Mouse (Mus musculus) heart, embryonic 14.5 days (tissue): ENCODE results near the gene Nudt3. TPM values are rescaled to one million over a fixed set of nuclear protein-coding genes. Genes with fewer than 3 reads are reported as not detected.

ENCODE experiments used
- ATAC-seq: fragments of 200-750 bp; cut with Nextera tagmentation; 2 replicates; pipeline ENCODE4 v1.8.0; 2017; ENCODE audit warnings: low read depth, moderate TSS enrichment; ENCODE audit not compliant: insufficient number of reproducible peaks, insufficient read depth, low FRiP score
- H3K27ac ChIP-seq, 2 experiments: fragments of 200-500 bp in 1 of 2; fragments of 300-500 bp in 1 of 2; sonication (generic) in 1 of 2; replicated peaks in 1 of 2; 2 replicates each; pipeline ENCODE4 v1.5.1; 2012 to 2014; ENCODE audit warnings: low read depth in 2 of 2, low read length in 2 of 2, control low read depth in 1 of 2, mild to moderate bottlenecking in 1 of 2, mixed read lengths in 1 of 2; ENCODE audit not compliant: control insufficient read depth in 1 of 2, insufficient read depth in 1 of 2
- H3K27me3 ChIP-seq: fragments of 300-500 bp; sonication (generic); 2 replicates; pipeline ENCODE4 v1.6.1; 2014; ENCODE audit warnings: mild to moderate bottlenecking, low read length, control low read depth; ENCODE audit not compliant: control insufficient read depth, insufficient read depth
- H3K36me3 ChIP-seq: fragments of 300-500 bp; sonication (generic); 2 replicates; pipeline ENCODE4 v1.6.1; 2014; ENCODE audit warnings: mild to moderate bottlenecking, control low read depth, low read length, mixed read lengths; ENCODE audit not compliant: control insufficient read depth, insufficient read depth
- H3K4me1 ChIP-seq, 2 experiments: fragments of 200-500 bp in 1 of 2; fragments of 300-500 bp in 1 of 2; sonication (generic) in 1 of 2; 2 replicates each; pipeline ENCODE4 v1.6.1; 2012 to 2014; ENCODE audit warnings: low read length in 2 of 2, control low read depth in 1 of 2, mixed read lengths in 1 of 2; ENCODE audit not compliant: control insufficient read depth in 2 of 2, insufficient read depth in 2 of 2
- H3K4me2 ChIP-seq: fragments of 300-500 bp; sonication (generic); 2 replicates; pipeline ENCODE4 v1.6.1; 2014; ENCODE audit warnings: mild to moderate bottlenecking, low read length
- H3K4me3 ChIP-seq, 2 experiments: fragments of 200-500 bp in 1 of 2; fragments of 300-500 bp in 1 of 2; sonication (generic) in 1 of 2; 2 replicates each; pipeline ENCODE4 v1.5.1; 2012 to 2014; ENCODE audit warnings: low read length in 2 of 2, mild to moderate bottlenecking in 2 of 2, control low read depth in 1 of 2, low read depth in 1 of 2, moderate library complexity in 1 of 2; ENCODE audit not compliant: control insufficient read depth in 1 of 2, insufficient read depth in 1 of 2
- H3K9ac ChIP-seq: fragments of 300-500 bp; sonication (generic); 2 replicates; pipeline ENCODE4 v1.6.1; 2014; ENCODE audit warnings: mild to moderate bottlenecking, low read length
- H3K9me3 ChIP-seq: fragments of 300-500 bp; sonication (generic); 2 replicates; pipeline ENCODE4 v1.6.1; 2016; ENCODE audit warnings: low read length, control low read depth; ENCODE audit not compliant: control insufficient read depth
- WGBS: fragments of 180-500 bp; shearing (Covaris S2); extraction: QIAGEN DNeasy Blood & Tissue Kit; methylation state at CpG from one replicate; pipeline ENCODE4 v1.1.7; 2014; 5-methylcytosine and 5-hydroxymethylcytosine counted together
- polyA plus RNA-seq: library from polyadenylated mRNA; unstranded; fragments of >200 nt; fragmentation: Nextera tagmentation; extraction: Ambion mirVana; gene quantifications from 2 replicates; pipeline ENCODE4 v1.2.1, GENCODE M21; 2014

The Nudt3 gene
- polyA plus RNA-seq, 1 experiment from 2014 or later, result 67.0 TPM

DNA sequence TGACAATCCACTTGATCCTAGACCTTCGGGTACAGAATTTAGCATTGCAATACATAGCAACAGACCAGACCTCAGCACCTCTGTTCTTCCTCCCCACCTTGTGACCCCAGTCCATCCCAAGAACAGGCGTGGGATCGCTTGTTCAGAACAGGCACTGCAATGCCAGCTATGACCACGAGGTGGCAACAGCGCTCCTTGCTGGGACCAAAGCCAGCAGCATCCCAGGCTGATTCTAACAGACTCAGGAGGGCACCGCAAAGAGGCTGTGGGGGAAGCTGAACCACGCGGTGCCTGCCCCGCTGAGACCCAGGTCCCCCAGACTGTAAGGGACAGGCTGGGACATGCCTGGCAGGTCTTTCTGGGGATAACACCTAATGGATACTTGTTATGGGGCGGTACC, 88.6 kb downstream of the Nudt3 start:
- Histone ChIP-seq H3K27ac (no peak overlapping the region), H3K4me3 (no peak overlapping the region)

DNA sequence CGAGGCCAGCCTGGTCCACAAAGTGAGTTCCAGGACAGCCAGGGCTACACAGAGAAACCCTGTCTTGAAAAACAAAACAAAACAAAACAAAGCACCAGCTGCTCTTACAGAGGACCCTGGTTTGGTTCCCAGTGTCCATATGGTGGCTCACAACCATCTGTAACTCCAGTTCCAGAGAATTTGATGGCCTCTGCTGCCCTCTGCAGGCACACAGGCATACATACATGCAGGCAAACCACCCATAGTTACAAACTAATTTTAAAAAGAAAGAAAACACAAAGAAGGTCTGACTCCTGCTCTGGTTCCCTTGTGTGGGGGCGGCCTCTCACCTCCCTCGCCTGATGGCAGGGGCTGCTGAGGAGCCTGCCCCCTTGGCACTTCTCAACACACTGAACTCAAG, 89.9 kb downstream of the Nudt3 start:
- no peak for ATAC-seq
- H3K27me3 ChIP-seq, result no peaks in the 10 kb centered on the region
- 92% methylated on average over 3 of the region's 3 CpGs for WGBS

More for the DNA sequence above, 88.6 kb downstream of the Nudt3 start:
- Histone ChIP-seq H3K9ac (no peak overlapping the region), H3K36me3 (no peaks in the 10 kb centered on the region), H3K27me3 (no peaks in the 10 kb centered on the region), H3K4me1 (no peaks in the 10 kb centered on the region), H3K9me3 (no peaks in the 10 kb centered on the region), H3K4me2 (no peak overlapping the region)
- WGBS, result 2% methylated on average over 10 of the region's 10 CpGs
- ATAC-seq, result 0 out of 2 replicates have a peak, but pooled peaks have one; percentile 47

DNA sequence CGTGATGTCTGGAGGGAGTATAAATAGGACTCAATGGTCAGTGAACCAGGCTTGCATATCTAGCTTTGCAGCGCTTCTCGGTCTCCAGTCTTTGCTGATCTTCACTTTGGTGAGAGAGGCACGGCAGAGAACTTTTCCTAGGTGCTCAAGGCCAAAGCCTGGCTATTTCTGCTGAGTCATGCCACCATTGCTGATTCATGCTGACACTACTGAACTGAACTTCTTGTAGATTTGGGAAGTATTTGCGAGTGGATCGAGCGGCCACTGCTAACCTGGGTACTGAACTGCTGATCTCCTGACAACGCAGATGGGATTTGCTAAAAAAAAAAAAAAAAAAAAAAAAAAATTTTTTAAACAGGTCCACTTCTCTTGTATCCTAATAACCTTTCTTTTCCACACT, 91.2 kb downstream of the Nudt3 start:
- Histone ChIP-seq H3K4me3 (no peak overlapping the region), H3K4me2 (no peak overlapping the region), H3K27me3 (no peaks in the 10 kb centered on the region), H3K36me3 (no peaks in the 10 kb centered on the region), H3K27ac (no peak overlapping the region), H3K9me3 (no peaks in the 10 kb centered on the region), H3K9ac (no peak overlapping the region), H3K4me1 (no peaks in the 10 kb centered on the region)
- ATAC-seq, result no peak
- WGBS, result 75% methylated on average over 8 of the region's 8 CpGs

More for the DNA sequence above, 89.9 kb downstream of the Nudt3 start:
- Histone ChIP-seq H3K9me3 (no peaks in the 10 kb centered on the region), H3K36me3 (no peaks in the 10 kb centered on the region), H3K9ac (no peak overlapping the region), H3K27ac (no peak overlapping the region), H3K4me2 (no peak overlapping the region), H3K4me1 (no peaks in the 10 kb centered on the region), H3K4me3 (no peak overlapping the region)

Other genes with a start within 250 kb of the Nudt3 start
- 0.12 TPM in 1 of 2 replicates, not detected in the other for gene Grm4, start 102.1 kb downstream of the Nudt3 start, polyA plus RNA-seq
- gene Hmga1, start 67.0 kb downstream of the Nudt3 start, polyA plus RNA-seq, result 113 and 126 TPM in 2 replicates
- 18.5 and 24.2 TPM in 2 replicates for gene AI413582, start 57.7 kb downstream of the Nudt3 start, polyA plus RNA-seq
- not detected in 2 replicates for gene RPS10-NUDT3, start 11.7 kb upstream of the Nudt3 start, polyA plus RNA-seq
- gene Rps10, start 13.2 kb upstream of the Nudt3 start, polyA plus RNA-seq, result 624 and 715 TPM in 2 replicates
- 0.43 and 0.94 TPM in 2 replicates for gene Pacsin1, start 32.0 kb upstream of the Nudt3 start, polyA plus RNA-seq
- gene Spdef, start 105.5 kb upstream of the Nudt3 start, polyA plus RNA-seq, result 0.14 and 0.16 TPM in 2 replicates
- 15.4 and 16.6 TPM in 2 replicates for gene D17Wsu92e, start 197.2 kb upstream of the Nudt3 start, polyA plus RNA-seq
- gene Snrpc, start 214.7 kb upstream of the Nudt3 start, polyA plus RNA-seq, result 213 and 228 TPM in 2 replicates
- gene Uhrf1bp1, start 232.9 kb upstream of the Nudt3 start, polyA plus RNA-seq, result 3.2 and 3.3 TPM in 2 replicates